Mouse (Mus musculus): ENCODE results near the gene Cacna1b. TPM values are rescaled to one million over a fixed set of nuclear protein-coding genes. Genes with fewer than 3 reads are reported as not detected.

Cacna1b gene
- polyA plus RNA-seq, 1 experiment from 2014 or later = 8.7 TPM

DNA sequence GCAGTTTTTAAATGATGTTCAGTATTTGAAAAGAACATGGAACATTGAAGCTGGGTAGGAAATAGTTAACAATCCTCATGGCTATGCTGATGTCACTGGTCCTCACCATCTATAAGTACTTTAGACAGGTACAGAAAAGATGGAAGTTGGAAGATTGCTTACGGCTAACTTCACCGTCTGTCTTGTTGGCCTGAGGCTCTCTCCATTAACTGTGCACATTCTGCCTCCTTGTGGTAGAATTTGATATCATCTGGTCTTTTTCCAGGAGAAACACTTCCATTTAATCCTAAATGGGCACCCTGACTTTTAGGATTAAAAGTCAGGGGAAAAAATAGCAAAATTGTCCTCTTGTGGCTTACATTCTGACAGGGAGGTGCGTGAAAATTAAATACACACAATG lies 194.4 kb downstream of the Cacna1b start:
- Histone ChIP-seq H3K27me3 (peaks cover 6% of the 10 kb centered on the region; the same call in 1 of the 2 replicates), H3K9ac (replicated peaks) (no peak overlapping the region), H3K4me1 (replicated peaks) (no peaks in the 10 kb centered on the region), H3K4me2 (replicated peaks) (no peak overlapping the region), H3K9me3 (no peaks in the 10 kb centered on the region), H3K4me3 (replicated peaks) (no peak overlapping the region), H3K36me3 (no peaks in the 10 kb centered on the region), H3K27ac (no peak overlapping the region)
- ATAC-seq = 0 out of 2 replicates have a peak, but pooled peaks have one; percentile 58
- WGBS = 4% methylated on average over 3 of the region's 3 CpGs

DNA sequence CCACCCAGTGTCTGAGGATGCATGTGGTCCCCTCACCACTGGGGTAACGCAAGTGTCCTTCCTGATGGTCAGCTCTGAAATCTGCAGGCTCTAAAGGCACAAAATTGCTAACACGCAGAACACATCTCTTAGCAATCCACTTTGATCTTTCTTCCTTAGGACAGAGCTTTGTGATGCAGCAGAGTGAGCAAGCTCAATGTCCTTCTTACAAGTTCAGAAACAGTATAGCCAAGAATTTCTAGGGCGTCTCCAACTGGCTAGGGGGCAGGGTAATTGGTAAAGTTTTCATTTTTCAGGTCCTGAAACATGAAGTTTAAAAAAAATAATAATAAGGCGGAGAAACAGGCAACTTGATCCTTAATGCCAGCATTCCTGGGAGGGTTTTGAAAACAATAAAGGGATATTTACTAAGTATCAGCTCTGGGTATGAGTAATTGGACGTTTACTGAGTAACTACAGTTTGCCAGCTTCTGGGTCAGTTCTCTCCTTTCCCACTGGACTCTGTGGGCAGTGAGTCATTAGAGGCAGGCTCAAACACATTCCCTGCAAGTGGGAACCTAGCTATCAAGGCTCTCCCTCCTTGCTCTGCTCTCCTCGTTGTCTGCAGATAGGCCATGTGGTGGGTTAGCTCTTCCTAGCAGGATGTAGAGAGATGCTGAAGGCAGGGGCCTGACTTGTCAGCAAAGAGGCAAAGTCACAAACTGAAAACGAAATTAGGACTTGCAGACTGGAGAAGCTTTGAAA lies 200.2 kb downstream of the Cacna1b start:
- no peak overlapping the region for H3K9ac ChIP-seq (replicated peaks)
- H3K4me2 ChIP-seq (replicated peaks) = no peak overlapping the region
- H3K36me3 ChIP-seq = no peaks in the 10 kb centered on the region
- ATAC-seq = no peak
- H3K4me1 ChIP-seq (replicated peaks) = no peaks in the 10 kb centered on the region
- no peak overlapping the region for H3K27ac ChIP-seq
- no peaks in the 10 kb centered on the region for H3K9me3 ChIP-seq
- no peak overlapping the region for H3K4me3 ChIP-seq (replicated peaks)
- 0 out of 2 replicates have a peak, but pooled peaks cover 2% of the 10 kb centered on the region for H3K27me3 ChIP-seq
- 66% methylated on average over 7 of the region's 7 CpGs for WGBS

DNA sequence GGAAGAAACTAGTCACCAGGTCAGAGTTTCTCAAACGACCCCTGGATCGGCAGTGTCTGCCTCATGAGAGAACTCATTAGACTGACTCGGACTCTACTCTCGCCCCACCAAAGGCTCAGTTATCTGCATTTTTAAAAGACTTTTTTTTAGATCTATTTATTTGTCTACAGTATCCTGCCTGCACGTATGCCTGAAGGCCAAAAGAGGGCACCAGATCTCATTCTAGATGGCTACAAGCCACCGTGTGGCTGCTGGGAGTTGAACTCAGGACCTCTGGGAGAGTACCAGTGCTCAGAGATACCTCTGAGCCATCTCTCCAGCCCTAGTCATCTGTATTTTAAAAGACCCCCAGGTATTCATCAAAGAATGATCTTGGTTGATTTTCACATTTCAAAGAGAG lies 201.0 kb downstream of the Cacna1b start:
- Histone ChIP-seq H3K27ac (no peak overlapping the region), H3K4me2 (replicated peaks) (no peak overlapping the region), H3K4me1 (replicated peaks) (no peaks in the 10 kb centered on the region), H3K27me3 (no peaks in the 10 kb centered on the region), H3K4me3 (replicated peaks) (no peak overlapping the region), H3K9ac (replicated peaks) (no peak overlapping the region), H3K9me3 (no peaks in the 10 kb centered on the region), H3K36me3 (no peaks in the 10 kb centered on the region)
- 83% methylated on average over 6 of the region's 6 CpGs for whole genome bisulfite sequencing
- no peak for ATAC-seq

DNA sequence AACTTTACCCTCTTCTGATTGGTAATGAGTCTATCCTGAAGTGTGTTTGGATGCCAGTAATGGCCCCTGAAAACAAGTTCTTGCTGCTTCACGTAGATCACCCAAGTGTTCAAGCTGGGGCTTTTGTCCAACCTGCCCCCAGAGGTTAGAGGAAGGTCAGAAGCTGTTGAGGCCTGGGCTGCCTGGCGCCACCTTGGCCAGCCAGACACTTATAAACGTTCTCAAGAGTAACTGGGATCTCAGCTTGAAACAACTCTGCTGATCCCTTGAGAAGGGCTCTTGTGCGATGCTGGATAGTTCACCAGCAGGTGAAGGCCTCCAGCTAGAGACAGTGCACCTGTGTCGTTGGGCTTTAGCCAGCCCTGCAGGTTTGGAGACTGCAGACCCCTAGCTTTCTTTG lies 202.8 kb downstream of the Cacna1b start:
- H3K9ac ChIP-seq (replicated peaks) = no peak overlapping the region
- H3K27ac ChIP-seq = no peak overlapping the region
- no peaks in the 10 kb centered on the region for H3K9me3 ChIP-seq
- H3K4me1 ChIP-seq (replicated peaks) = no peaks in the 10 kb centered on the region
- ATAC-seq = no peak
- WGBS = 76% methylated on average over 5 of the region's 5 CpGs
- H3K4me3 ChIP-seq (replicated peaks) = no peak overlapping the region
- no peaks in the 10 kb centered on the region for H3K27me3 ChIP-seq
- no peaks in the 10 kb centered on the region for H3K36me3 ChIP-seq
- H3K4me2 ChIP-seq (replicated peaks) = no peak overlapping the region

DNA sequence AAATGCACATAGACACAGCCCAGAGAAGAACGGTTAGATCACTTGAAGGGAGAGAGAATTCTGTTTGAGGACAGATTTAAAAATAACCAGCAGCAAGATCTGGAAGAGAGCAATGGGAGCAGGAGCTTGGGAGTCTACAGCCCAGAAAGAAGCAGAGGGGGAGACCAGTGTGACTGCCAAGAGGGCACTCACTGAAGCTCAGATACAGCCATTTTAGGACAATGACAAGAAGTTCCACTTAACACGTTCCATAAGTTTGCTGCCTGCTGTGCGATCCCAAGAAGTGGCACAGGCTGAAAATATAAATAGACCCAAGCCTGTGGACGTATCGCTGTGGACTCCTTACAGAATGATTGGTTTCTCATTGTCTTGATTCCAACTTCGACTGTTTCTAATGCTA lies 206.6 kb downstream of the Cacna1b start:
- 77% methylated on average over 6 of the region's 6 CpGs for WGBS
- no peaks in the 10 kb centered on the region for H3K27me3 ChIP-seq
- H3K9ac ChIP-seq (replicated peaks) = no peak overlapping the region
- no peaks in the 10 kb centered on the region for H3K36me3 ChIP-seq
- no peaks in the 10 kb centered on the region for H3K9me3 ChIP-seq
- H3K4me1 ChIP-seq (replicated peaks) = 0 out of 2 replicates have a peak, but pooled peaks cover 3% of the 10 kb centered on the region
- ATAC-seq = no peak
- no peak overlapping the region for H3K4me2 ChIP-seq (replicated peaks)
- H3K27ac ChIP-seq = no peak overlapping the region
- no peak overlapping the region for H3K4me3 ChIP-seq (replicated peaks)

DNA sequence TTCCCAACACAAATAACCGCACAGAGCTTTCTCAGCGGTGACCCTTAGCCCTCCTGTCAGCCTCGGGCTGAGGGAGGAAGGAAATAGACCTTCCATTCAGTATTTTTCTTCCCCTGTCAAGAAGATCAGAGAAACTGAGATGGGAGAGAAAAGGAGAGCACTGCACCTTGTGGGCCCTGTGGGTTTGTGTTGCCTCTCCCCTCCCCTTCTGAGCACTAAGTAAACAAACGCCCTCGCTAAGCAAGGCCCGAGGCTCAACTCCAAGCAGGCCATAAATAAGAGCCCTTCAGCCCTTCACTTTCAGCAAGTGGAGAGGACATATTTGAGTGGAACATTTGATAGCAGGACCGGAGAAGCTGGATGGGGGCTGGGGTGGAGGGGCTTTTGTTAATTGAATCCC lies 209.0 kb downstream of the Cacna1b start:
- H3K9me3 ChIP-seq = no peaks in the 10 kb centered on the region
- no peaks in the 10 kb centered on the region for H3K36me3 ChIP-seq
- H3K4me3 ChIP-seq (replicated peaks) = no peak overlapping the region
- 0 out of 2 replicates have a peak, but pooled peaks cover 3% of the 10 kb centered on the region for H3K4me1 ChIP-seq (replicated peaks)
- H3K27ac ChIP-seq = no peak overlapping the region
- no peaks in the 10 kb centered on the region for H3K27me3 ChIP-seq
- H3K9ac ChIP-seq (replicated peaks) = no peak overlapping the region
- H3K4me2 ChIP-seq (replicated peaks) = no peak overlapping the region
- ATAC-seq = no peak
- WGBS = 50% methylated on average over 7 of the region's 7 CpGs

Other genes with a start within 250 kb of the Cacna1b start
- gene Ehmt1, start 156.5 kb upstream of the Cacna1b start, polyA plus RNA-seq (2015; fragmentation: Nextera tagmentation; extraction: Ambion mirVana) = 139 and 146 TPM in 2 replicates
- 19.2 and 19.7 TPM in 2 replicates for gene Arrdc1, start 172.1 kb upstream of the Cacna1b start, polyA plus RNA-seq (2015; fragmentation: Nextera tagmentation; extraction: Ambion mirVana)
- 12.3 and 20.4 TPM in 2 replicates for gene Zmynd19, start 186.6 kb upstream of the Cacna1b start, polyA plus RNA-seq (2015; fragmentation: Nextera tagmentation; extraction: Ambion mirVana)
- 36.3 and 41.8 TPM in 2 replicates for gene Dph7, start 199.2 kb upstream of the Cacna1b start, polyA plus RNA-seq (2015; fragmentation: Nextera tagmentation; extraction: Ambion mirVana)
- gene Mrpl41, start 211.9 kb upstream of the Cacna1b start, polyA plus RNA-seq (2015; fragmentation: Nextera tagmentation; extraction: Ambion mirVana) = 162 and 172 TPM in 2 replicates
- 3.3 and 4.2 TPM in 2 replicates for gene Pnpla7, start 212.9 kb upstream of the Cacna1b start, polyA plus RNA-seq (2015; fragmentation: Nextera tagmentation; extraction: Ambion mirVana)

All from midbrain, embryonic 13.5 days (tissue).